Comparison of ENCODE assay signal across 8 mouse cellular contexts in the genomic region with DNA sequence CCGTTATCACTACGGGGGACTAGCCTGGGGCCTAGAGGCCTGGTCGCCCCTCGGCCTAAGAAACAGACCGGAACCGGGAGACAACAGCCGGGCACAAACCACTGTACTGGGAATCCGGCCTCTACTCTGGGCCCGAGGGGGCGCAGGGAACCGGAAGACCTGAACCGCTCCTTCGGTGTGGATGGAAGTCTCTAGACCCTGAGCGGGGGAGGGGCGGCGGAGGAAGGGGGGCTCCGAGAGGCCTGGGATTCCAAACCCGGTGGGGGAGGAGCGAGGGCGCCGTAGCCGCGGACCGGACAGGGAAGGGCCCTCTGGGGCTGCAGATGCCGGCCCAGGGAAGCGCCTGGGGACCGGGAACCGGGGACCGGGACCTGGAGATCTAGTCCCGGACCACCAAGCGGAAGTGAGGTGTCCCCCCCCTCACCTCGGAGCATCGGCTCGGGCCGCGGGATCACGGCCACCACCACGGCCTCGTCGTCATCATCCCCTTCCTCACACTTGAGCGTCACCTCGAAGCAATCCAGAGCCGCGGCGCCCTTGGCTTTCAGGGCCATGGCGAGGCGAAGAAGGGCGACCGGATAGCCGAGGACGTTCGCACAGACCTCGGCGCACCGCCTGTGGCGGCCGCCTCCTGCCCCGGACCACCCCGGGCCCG. TPM values are rescaled to one million over a fixed set of nuclear protein-coding genes. Genes with fewer than 3 reads are reported as not detected.
DNase-seq lines count a peak whose midpoint lies in the region; ATAC-seq and TF ChIP-seq lines count a peak whose summit lies in the region.

No protein-coding gene starts in this region.

- H3K27ac ChIP-seq in CH12.LX (ENCODE audit: insufficient read depth, low read depth), result no peak overlapping the region
- peak overlapping the region; percentile 95 for H3K27ac ChIP-seq in forebrain, embryonic 11.5 days (ENCODE audit: low read depth, low read length)
- H3K27ac ChIP-seq in heart, embryonic 16.5 days (ENCODE audit: low read length), result peak overlapping the region; percentile 93
- H3K27ac ChIP-seq in liver, postnatal 0 days (ENCODE audit: low read depth), result peak overlapping the region; percentile 80
- H3K27ac ChIP-seq in neural tube, embryonic 13.5 days (replicated peaks), result peak overlapping the region; percentile 97

- in situ Hi-C loops in CH12.LX (cut with MboI; ENCODE audit: low pct_ligation_motif_present, low pct_unique_long_range_greater_than_20kb, low sequenced_read_pairs), result no loop called here

- peaks cover 8 to 44% of the 10 kb centered on the region in 2 experiments for H3K4me1 ChIP-seq in CH12.LX (ENCODE audit: control insufficient read depth in 1 of 2, insufficient read depth in 2 of 2)
- peaks cover 9% of the 10 kb centered on the region for H3K4me1 ChIP-seq in forebrain, embryonic 11.5 days (replicated peaks; ENCODE audit: control insufficient read depth, insufficient read depth, low read length)
- peaks cover 19% of the 10 kb centered on the region for H3K4me1 ChIP-seq in heart, embryonic 16.5 days (ENCODE audit: control insufficient read depth, insufficient read depth, low read length)
- peaks cover 21% of the 10 kb centered on the region for H3K4me1 ChIP-seq in liver, postnatal 0 days (ENCODE audit: insufficient read depth)
- peaks cover 50% of the 10 kb centered on the region for H3K4me1 ChIP-seq in neural tube, embryonic 13.5 days (replicated peaks)

- peak; percentile 18 for DNase-seq in CH12.LX (ENCODE audit: extremely low read depth)
- peak; percentile 19 for DNase-seq in c-Kit-positive CD71-negative TER-119-negative erythroid progenitor cells, embryonic 14.5 days (ENCODE audit: low read depth)
- peak; percentile 87 for DNase-seq in forebrain, embryonic 11.5 days (ENCODE audit: low spot score)
- DNase-seq in kidney, postnatal 25 days, result peak; percentile 72 to 81
- peak; percentile 70 for DNase-seq in liver, postnatal 0 days
- peak; percentile 62 to 71 for DNase-seq in thymus, adult 18-20 months

- no peak for TF ChIP-seq CTCF in CH12.LX (conservative IDR thresholded peaks at IDR 0.05 in 1 of 2, IDR thresholded peaks at IDR 0.05 in 1 of 2; ENCODE audit: low read depth in 2 of 2, low read length in 2 of 2)
- TF ChIP-seq CTCF in liver, postnatal 0 days (IDR thresholded peaks at IDR 0.05; ENCODE audit: low read depth), result no peak

- H3K4me3 ChIP-seq in CH12.LX (replicated peaks in 1 of 3; ENCODE audit: low read depth in 2 of 3, low read length in 2 of 3, poor library complexity in 1 of 3), result peak overlapping the region; percentile 72 to 87 (median 75)
- peak overlapping the region; percentile 86 for H3K4me3 ChIP-seq in forebrain, embryonic 11.5 days (ENCODE audit: low read depth, low read length)
- H3K4me3 ChIP-seq in heart, embryonic 16.5 days (ENCODE audit: low read length), result peak overlapping the region; percentile 86
- H3K4me3 ChIP-seq in liver, postnatal 0 days (ENCODE audit: low read depth, low read length), result peak overlapping the region; percentile 96
- peak overlapping the region; percentile 93 for H3K4me3 ChIP-seq in neural tube, embryonic 13.5 days

- no peaks in the 10 kb centered on the region for H3K9me3 ChIP-seq in CH12.LX (replicated peaks; ENCODE audit: low read length)
- H3K9me3 ChIP-seq in forebrain, embryonic 11.5 days (ENCODE audit: control insufficient read depth, low read length), result peaks cover 2% of the 10 kb centered on the region; the same call in 1 of the 2 replicates
- H3K9me3 ChIP-seq in heart, embryonic 16.5 days (replicated peaks; ENCODE audit: control insufficient read depth, low read length), result peaks cover 5% of the 10 kb centered on the region
- H3K9me3 ChIP-seq in liver, postnatal 0 days (ENCODE audit: low read length), result 0 out of 2 replicates have a peak, but pooled peaks cover 2% of the 10 kb centered on the region
- no peaks in the 10 kb centered on the region for H3K9me3 ChIP-seq in neural tube, embryonic 13.5 days

- TF ChIP-seq POLR2A in CH12.LX (IDR thresholded peaks at IDR 0.05; ENCODE audit: low read depth, low read length), result no peak

- no peaks in the 10 kb centered on the region for H3K27me3 ChIP-seq in CH12.LX (replicated peaks)
- no peaks in the 10 kb centered on the region for H3K27me3 ChIP-seq in forebrain, embryonic 11.5 days (ENCODE audit: control insufficient read depth, insufficient read depth, low read length)
- no peaks in the 10 kb centered on the region for H3K27me3 ChIP-seq in heart, embryonic 16.5 days (ENCODE audit: control insufficient read depth, insufficient read depth, low read length)
- H3K27me3 ChIP-seq in liver, postnatal 0 days (ENCODE audit: insufficient read depth, low read length), result no peaks in the 10 kb centered on the region
- H3K27me3 ChIP-seq in neural tube, embryonic 13.5 days, result no peaks in the 10 kb centered on the region

- no peak for TF ChIP-seq EP300 in CH12.LX (IDR thresholded peaks at IDR 0.05; ENCODE audit: low read length)
- TF ChIP-seq EP300 in liver, postnatal 0 days (IDR thresholded peaks at IDR 0.05; ENCODE audit: low read depth), result no peak

- H3K4me2 ChIP-seq in CH12.LX (ENCODE audit: insufficient read depth, low read depth, poor library complexity, severe bottlenecking), result peak overlapping the region; percentile 53
- peak overlapping the region; percentile 78 for H3K4me2 ChIP-seq in forebrain, embryonic 11.5 days (ENCODE audit: low read depth, low read length, severe bottlenecking)
- peak overlapping the region; percentile 77 for H3K4me2 ChIP-seq in heart, embryonic 16.5 days (ENCODE audit: low read depth, low read length)
- peak overlapping the region; percentile 100 for H3K4me2 ChIP-seq in liver, postnatal 0 days (ENCODE audit: low read depth, low read length)
- H3K4me2 ChIP-seq in neural tube, embryonic 13.5 days, result peak overlapping the region; percentile 69

- under 1% methylated on average over 58 of the region's 60 CpGs for WGBS in forebrain, embryonic 11.5 days
- 0% methylated on average over 59 of the region's 60 CpGs for WGBS in heart, embryonic 16.5 days
- under 1% methylated on average over 56 of the region's 60 CpGs for WGBS in liver, postnatal 0 days (ENCODE audit: insufficient replicate concordance)
- under 1% methylated on average over 39 of the region's 60 CpGs for WGBS in neural tube, embryonic 13.5 days

- peaks cover 9% of the 10 kb centered on the region; the same call in 1 of the 2 replicates for H3K79me2 ChIP-seq in CH12.LX (replicated peaks; ENCODE audit: control insufficient read depth, extremely low read depth, insufficient read depth, poor library complexity, severe bottlenecking)

- peak overlapping the region; percentile 79 for H3K9ac ChIP-seq in CH12.LX (ENCODE audit: insufficient read depth, low read depth)
- H3K9ac ChIP-seq in forebrain, embryonic 11.5 days (ENCODE audit: low read length), result peak overlapping the region; percentile 89
- peak overlapping the region; percentile 93 for H3K9ac ChIP-seq in heart, embryonic 16.5 days (ENCODE audit: low read length)
- H3K9ac ChIP-seq in liver, postnatal 0 days (replicated peaks), result peak overlapping the region; percentile 87
- H3K9ac ChIP-seq in neural tube, embryonic 13.5 days, result peak overlapping the region; percentile 97

- TF ChIP-seq RAD21 in CH12.LX (IDR thresholded peaks at IDR 0.05; ENCODE audit: low read depth, low read length), result no peak

- dilution Hi-C loops in CH12.LX (cut with MboI; ENCODE audit: extremely low pct_ligation_motif_present, extremely low pct_unique_long_range_greater_than_20kb, low sequenced_read_pairs), result no loop called here

- peaks cover 3 to 9% of the 10 kb centered on the region in 2 experiments for H3K36me3 ChIP-seq in CH12.LX (replicated peaks in 1 of 2; ENCODE audit: control insufficient read depth in 1 of 2, insufficient read depth in 1 of 2, low read length in 1 of 2)
- no peaks in the 10 kb centered on the region; the same call in 1 of the 2 replicates for H3K36me3 ChIP-seq in forebrain, embryonic 11.5 days (ENCODE audit: control insufficient read depth, insufficient read depth, low read length)
- H3K36me3 ChIP-seq in heart, embryonic 16.5 days (ENCODE audit: control insufficient read depth, insufficient read depth), result peaks cover 8% of the 10 kb centered on the region
- H3K36me3 ChIP-seq in liver, postnatal 0 days (replicated peaks; ENCODE audit: insufficient read depth, low read length), result no peaks in the 10 kb centered on the region
- H3K36me3 ChIP-seq in neural tube, embryonic 13.5 days, result 0 out of 2 replicates have a peak, but pooled peaks cover 7% of the 10 kb centered on the region

- ATAC-seq in forebrain, embryonic 11.5 days (replicated peaks; ENCODE audit: low FRiP score), result peak; percentile 78
- peak; percentile 68 for ATAC-seq in heart, embryonic 16.5 days (replicated peaks; ENCODE audit: extremely low read depth, insufficient read depth, low FRiP score)
- ATAC-seq in liver, postnatal 0 days, result peak; percentile 74
- ATAC-seq in neural tube, embryonic 13.5 days (ENCODE audit: low read depth), result peak; percentile 58

RNA-seq across cellular contexts. Expression of a gene that starts 0.4 kb away (rescaled TPM):
- total RNA-seq in CH12.LX (2012; rRNA removed) (9.0 and 10.1 TPM in 2 replicates), CH12.LX (2014; rRNA removed) (7.9 and 10.6 TPM in 2 replicates)
- polyA plus RNA-seq in CH12.LX (2012; ENCODE audit: insufficient read length, low read depth), result 15.7 and 21.7 TPM in 2 replicates
- 39.9 and 52.0 TPM in 2 replicates for polyA plus RNA-seq in forebrain, embryonic 11.5 days (2014; fragmentation: Nextera tagmentation; extraction: Ambion mirVana)
- polyA plus RNA-seq in heart, embryonic 16.5 days (2015; fragmentation: Nextera tagmentation; extraction: Ambion mirVana), result 15.0 and 19.0 TPM in 2 replicates
- polyA plus RNA-seq in liver, postnatal 0 days (2015; fragmentation: Nextera tagmentation; extraction: Ambion mirVana), result 2.2 and 3.6 TPM in 2 replicates
- 29.1 and 29.2 TPM in 2 replicates for polyA plus RNA-seq in neural tube, embryonic 13.5 days (2015; fragmentation: Nextera tagmentation; extraction: Ambion mirVana)

RNA-seq across cellular contexts. Expression of a gene that starts 35.0 kb away (rescaled TPM):
- total RNA-seq in CH12.LX (2012; rRNA removed) (9.8 and 10.5 TPM in 2 replicates), CH12.LX (2014; rRNA removed) (7.1 and 7.2 TPM in 2 replicates)
- polyA plus RNA-seq in CH12.LX (2012; ENCODE audit: insufficient read length, low read depth), result 12.2 and 12.3 TPM in 2 replicates
- polyA plus RNA-seq in forebrain, embryonic 11.5 days (2014; fragmentation: Nextera tagmentation; extraction: Ambion mirVana), result 11.5 and 14.2 TPM in 2 replicates
- polyA plus RNA-seq in heart, embryonic 16.5 days (2015; fragmentation: Nextera tagmentation; extraction: Ambion mirVana), result 3.1 and 3.4 TPM in 2 replicates
- 0.58 and 0.75 TPM in 2 replicates for polyA plus RNA-seq in liver, postnatal 0 days (2015; fragmentation: Nextera tagmentation; extraction: Ambion mirVana)
- polyA plus RNA-seq in neural tube, embryonic 13.5 days (2015; fragmentation: Nextera tagmentation; extraction: Ambion mirVana), result 16.5 and 17.0 TPM in 2 replicates

RNA-seq across cellular contexts. Expression of a gene that starts 40.7 kb away (rescaled TPM):
- total RNA-seq in CH12.LX (2012; rRNA removed) (19.0 and 20.6 TPM in 2 replicates), CH12.LX (2014; rRNA removed) (6.3 and 8.1 TPM in 2 replicates)
- 33.4 and 34.4 TPM in 2 replicates for polyA plus RNA-seq in CH12.LX (2012; ENCODE audit: insufficient read length, low read depth)
- 61.2 and 62.0 TPM in 2 replicates for polyA plus RNA-seq in forebrain, embryonic 11.5 days (2014; fragmentation: Nextera tagmentation; extraction: Ambion mirVana)
- 32.4 and 33.0 TPM in 2 replicates for polyA plus RNA-seq in heart, embryonic 16.5 days (2015; fragmentation: Nextera tagmentation; extraction: Ambion mirVana)
- 11.9 and 12.5 TPM in 2 replicates for polyA plus RNA-seq in liver, postnatal 0 days (2015; fragmentation: Nextera tagmentation; extraction: Ambion mirVana)
- 45.3 and 48.0 TPM in 2 replicates for polyA plus RNA-seq in neural tube, embryonic 13.5 days (2015; fragmentation: Nextera tagmentation; extraction: Ambion mirVana)

Comparison
In these comparisons a context has a peak if more than half of its experiments do, and no peak if none do; other contexts are left out.
1. DNase-seq: peak in every context shown above with its lines; median percentile 87 in forebrain, embryonic 11.5 days; 76 in kidney, postnatal 25 days; 70 in liver, postnatal 0 days; 66 in thymus, adult 18-20 months; 19 in c-Kit-positive CD71-negative TER-119-negative erythroid progenitor cells, embryonic 14.5 days; 18 in CH12.LX.